Mouse (Mus musculus): ENCODE results near the gene Grk6.
A peak's percentile ranks its signal among the peaks of the same experiment; 100 is the strongest.

Gene Grk6

GRCm38 (mm10) chr13:55487578-55488498 lies 43.0 kb downstream of the Grk6 start, which contains the start of gene Dbn1:
Dbn1 (minus strand) TSS chr13:55488111.
- DNase-seq: no peak

DNA sequence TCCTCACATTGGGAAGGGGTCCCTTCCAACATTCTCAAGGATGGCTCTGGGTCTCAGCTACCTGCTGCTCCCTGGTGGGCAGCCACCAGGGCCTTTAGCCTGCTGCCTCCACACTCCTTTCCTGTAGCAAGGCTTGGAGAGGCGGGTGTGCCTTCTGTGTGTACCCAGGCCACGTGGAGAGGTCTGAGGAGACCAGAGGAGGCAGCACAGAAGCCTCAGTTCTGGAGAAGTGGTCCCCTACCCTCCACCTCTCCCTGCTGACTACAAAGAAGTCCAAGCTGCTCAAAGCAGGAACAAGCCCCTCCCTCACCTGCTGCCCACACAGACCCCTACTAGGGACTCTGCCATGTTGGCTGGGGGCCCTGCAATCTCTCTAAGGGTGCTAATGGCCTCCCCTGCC lies 49.4 kb downstream of the Grk6 start:
- no peak for DNase-seq

- peak; percentile 73 for DNase-seq
Observed at GRCm38 (mm10) chr13:55494883-55495621, 50.2 kb downstream of the Grk6 start.

- DNase-seq: no peak
Observed at GRCm38 (mm10) chr13:55495702-55496101, 50.8 kb downstream of the Grk6 start.

- no peak for DNase-seq
Observed at GRCm38 (mm10) chr13:55496661-55497060, 51.8 kb downstream of the Grk6 start.

DNA sequence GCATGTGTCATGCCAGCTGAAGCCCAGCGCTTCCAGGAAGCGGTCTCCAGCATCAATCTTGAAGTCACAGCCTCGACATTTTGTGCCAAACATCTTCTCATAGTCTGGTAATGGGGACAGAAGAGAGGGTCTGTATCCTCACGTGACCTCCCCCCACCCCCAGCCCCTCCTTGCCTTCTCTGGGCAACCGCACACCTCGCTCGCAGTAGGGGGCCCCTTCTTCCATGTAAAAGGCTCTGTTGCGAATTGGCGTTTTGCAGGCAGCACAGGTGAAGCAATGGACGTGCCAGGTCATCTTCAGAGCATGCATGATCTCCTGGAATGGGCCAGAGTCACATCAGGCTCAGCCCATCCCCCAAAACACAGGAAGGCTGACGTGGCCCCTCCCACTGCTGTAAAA lies 54.0 kb downstream of the Grk6 start:
- no peak for DNase-seq

DNA sequence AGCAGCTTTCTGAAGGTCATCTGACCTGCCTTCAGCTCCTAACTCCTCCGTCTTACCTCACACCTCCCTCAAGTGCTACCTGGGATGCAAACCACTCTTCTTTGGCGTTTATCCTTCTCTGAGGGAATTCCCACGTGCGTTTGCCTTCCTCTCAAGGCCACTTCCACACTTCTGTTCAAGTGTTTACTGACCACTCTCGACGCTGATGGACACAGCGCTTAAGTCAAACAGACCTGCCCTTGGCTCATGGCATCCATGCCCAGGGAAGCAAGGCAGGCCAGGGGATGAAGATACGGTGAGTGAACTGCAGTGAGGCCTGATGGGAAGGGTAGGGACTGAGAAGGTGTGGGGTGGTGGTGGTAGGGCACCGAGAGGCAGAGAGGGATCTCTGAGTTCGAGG lies 55.7 kb downstream of the Grk6 start:
- no peak for DNase-seq

- DNase-seq: no peak
Observed at GRCm38 (mm10) chr13:55502405-55502804, 57.5 kb downstream of the Grk6 start.

DNA sequence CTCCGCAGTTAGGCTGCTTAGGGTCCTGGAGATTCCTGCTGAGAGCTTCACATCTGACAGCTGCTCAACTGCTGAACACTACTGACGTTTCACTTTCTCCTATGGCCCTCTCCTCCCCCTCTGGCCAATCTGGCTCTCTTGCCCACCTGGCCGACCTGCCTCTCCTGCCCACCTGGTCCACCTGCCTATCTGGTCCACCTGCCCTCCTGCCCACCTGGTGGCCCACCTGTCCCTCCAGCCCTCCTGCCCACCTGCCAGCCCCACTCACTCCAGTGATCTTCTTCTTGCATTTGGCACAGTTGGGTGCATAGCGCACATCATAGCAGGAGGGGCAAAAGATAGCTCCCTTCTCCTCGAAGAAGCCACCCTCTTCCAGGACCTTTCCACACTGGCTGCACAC lies 59.5 kb downstream of the Grk6 start:
- no peak for DNase-seq

- DNase-seq: no peak
Observed at GRCm38 (mm10) chr13:55505810-55506209, 60.9 kb downstream of the Grk6 start.

DNA sequence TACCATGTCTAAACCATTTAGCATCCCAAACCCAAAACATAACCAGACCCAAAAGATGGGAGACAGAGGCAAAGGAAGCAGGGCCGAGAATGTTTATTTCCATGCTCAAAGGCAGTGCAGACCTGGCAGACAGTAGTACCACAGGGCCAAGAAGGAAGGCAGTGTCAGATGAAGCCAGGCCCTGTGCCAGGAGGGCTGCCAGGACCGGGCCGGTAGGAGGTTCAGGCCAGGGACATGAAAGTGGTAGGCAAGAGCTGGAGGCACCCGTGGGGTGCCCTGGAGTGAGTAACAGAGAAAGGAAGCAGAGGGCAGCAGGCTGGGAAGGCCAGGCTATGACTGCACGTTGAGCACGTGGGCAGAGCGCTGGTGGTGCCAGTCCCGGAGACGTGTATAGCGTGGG lies 61.8 kb downstream of the Grk6 start:
- no peak for DNase-seq

DNA sequence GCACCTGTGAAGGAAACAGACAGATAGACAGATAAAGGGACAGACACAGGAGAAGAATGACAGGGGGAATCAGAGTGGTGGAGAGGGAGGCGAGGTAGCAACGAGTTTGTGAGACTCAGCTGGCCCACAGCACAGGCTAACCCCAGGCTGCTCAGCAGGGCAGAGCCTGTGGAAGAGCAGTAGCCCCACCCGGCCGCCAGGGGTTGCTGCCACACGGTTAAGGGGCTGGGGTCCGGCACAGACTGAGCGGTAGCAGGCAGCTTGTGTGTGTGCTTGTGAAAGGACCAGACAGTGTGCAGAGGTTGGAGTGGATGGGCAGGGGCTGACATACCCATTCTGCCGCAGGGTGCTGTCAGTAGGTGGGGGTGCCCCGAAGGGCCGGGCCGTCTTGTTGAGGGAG lies 63.0 kb downstream of the Grk6 start:
- DNase-seq: no peak

DNA sequence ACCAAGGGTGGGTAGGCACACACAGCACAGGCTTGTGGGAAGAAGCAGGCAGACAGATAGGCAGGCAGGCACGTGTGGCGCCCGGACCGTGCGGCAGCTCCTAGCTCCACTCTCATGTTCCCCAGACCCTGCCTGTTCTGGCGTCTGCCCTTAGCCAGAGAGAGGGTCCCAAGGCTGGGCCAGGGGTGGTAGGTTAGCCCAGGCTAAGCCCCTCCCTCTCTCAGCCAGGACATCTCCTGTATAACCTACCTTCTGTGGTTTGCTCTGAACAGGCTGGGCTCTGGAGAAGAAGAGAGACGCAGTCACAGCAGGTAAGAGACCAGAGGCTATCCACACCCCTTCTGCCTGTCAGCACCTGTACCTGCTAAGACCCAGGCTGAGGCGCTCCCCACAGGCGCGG lies 63.7 kb downstream of the Grk6 start:
- no peak for DNase-seq

DNA sequence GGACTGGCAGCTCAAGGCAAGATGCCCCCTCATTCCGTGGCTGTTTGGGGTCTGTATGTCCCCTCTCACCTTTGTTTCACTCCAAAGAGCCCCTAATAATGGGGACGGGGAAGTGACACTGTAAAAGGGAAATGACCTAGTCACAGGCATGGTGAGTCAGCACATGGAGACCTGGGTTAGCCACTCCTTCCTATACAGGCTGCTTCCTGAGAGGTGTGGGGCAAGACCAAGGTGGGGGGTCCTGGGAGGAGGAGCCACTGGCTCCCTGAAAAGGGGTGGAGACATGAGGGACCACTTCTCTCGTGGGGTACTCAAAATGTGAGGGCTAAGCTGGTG lies 65.4 kb downstream of the Grk6 start:
- DNase-seq: no peak

Measured in cerebellum, adult 11 months (tissue).